Mouse (Mus musculus) Patski (cell line): ENCODE data around the gene Rilp. TPM values are rescaled to one million over a fixed set of nuclear protein-coding genes. Genes with fewer than 3 reads are reported as not detected.

Experiments
- ATAC-seq: fragments of 100-300 bp; one replicate; pipeline ENCODE4 v1.8.0; 2021
- CTCF ChIA-PET: fragments of 350-600 bp; sonication (Branson Sonifier 250); formaldehyde crosslinking; loops from one replicate; lab custom pipeline; 2022; ENCODE audit warnings: inconsistent platforms; lab: Charles Lee
- POLR2A ChIA-PET: fragments of 350-600 bp; sonication (Branson Sonifier 250); formaldehyde crosslinking; loops from one replicate; lab custom pipeline; 2022; ENCODE audit warnings: antibody characterized with exemption, inconsistent platforms; lab: Charles Lee
- DNase-seq: peaks from one replicate; pipeline ENCODE4 v3.0.0-alpha.2; 2011; ENCODE audit warnings: low read depth, low spot score
- H3K27me3 ChIP-seq: fragments of 371-371 bp; one replicate; pipeline ENCODE4 v1.5.1; 2021
- CTCF ChIP-seq: fragments of 100-300 bp; IDR thresholded peaks from one replicate; pipeline ENCODE4 v1.5.1; 2021
- in situ Hi-C: fragments of 300-500 bp; cut with MboI; formaldehyde crosslinking; loops from 3 replicates; pipeline ENCODE4 v1.11.1; 2018; ENCODE audit warnings: low pct_unique_long_range_greater_than_20kb, mixed read lengths
- polyA plus RNA-seq: library from polyadenylated mRNA; unstranded; gene quantifications from one replicate; pipeline ENCODE4 v1.2.3, GENCODE M21; 2021

Rilp gene
- polyA plus RNA-seq, 1 experiment from 2014 or later = 1.4 TPM

DNA sequence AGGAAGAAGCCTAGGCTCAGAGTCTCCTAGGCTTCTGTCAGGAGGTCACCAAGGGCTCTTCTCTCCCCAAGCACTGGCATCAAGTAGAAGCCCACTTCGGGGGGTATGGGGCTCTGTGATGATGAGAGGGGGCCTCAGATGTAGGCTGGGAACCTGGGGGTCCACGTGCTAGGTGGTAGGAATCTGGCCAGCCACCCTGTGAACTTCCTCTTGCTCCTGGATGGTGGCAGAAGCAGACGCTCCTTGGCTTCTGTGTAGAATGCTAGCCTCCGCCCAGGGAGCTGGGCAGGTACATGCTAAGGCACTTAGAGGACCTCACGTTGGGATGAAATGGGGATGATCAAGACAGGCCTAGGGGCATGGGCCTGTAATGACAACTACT lies 51.5 kb downstream of the Rilp start:
- DNase-seq (no peak), ATAC-seq (no peak)
- no peaks in the 10 kb centered on the region for H3K27me3 ChIP-seq
- CTCF ChIA-PET = no interaction called here
- POLR2A ChIA-PET = no interaction called here
- in situ Hi-C loops = no loop called here
- TF ChIP-seq CTCF = no peak

Other genes starting within 250 kb of the Rilp start
- 64.8 TPM for gene Rpa1, start 161.8 kb upstream of the Rilp start, polyA plus RNA-seq
- gene Smyd4, start 161.7 kb upstream of the Rilp start, polyA plus RNA-seq = 10.4 TPM
- gene Serpinf1, start 87.4 kb upstream of the Rilp start, polyA plus RNA-seq = 2.5 TPM
- 0.04 TPM for gene Serpinf2, start 70.5 kb upstream of the Rilp start, polyA plus RNA-seq
- gene Wdr81, start 55.4 kb upstream of the Rilp start, polyA plus RNA-seq = 28.9 TPM
- gene Tlcd2, start 48.4 kb upstream of the Rilp start, polyA plus RNA-seq = 0.85 TPM
- 132 TPM for gene Prpf8, start 23.3 kb upstream of the Rilp start, polyA plus RNA-seq
- gene Scarf1, start 3.4 kb downstream of the Rilp start, polyA plus RNA-seq = 0.17 TPM
- gene Slc43a2, start 21.6 kb downstream of the Rilp start, polyA plus RNA-seq = 10.0 TPM
- 141 TPM for gene Pitpna, start 78.0 kb downstream of the Rilp start, polyA plus RNA-seq
- 32.9 TPM for gene Inpp5k, start 120.9 kb downstream of the Rilp start, polyA plus RNA-seq
- 121 TPM for gene Myo1c, start 140.4 kb downstream of the Rilp start, polyA plus RNA-seq
- gene Crk, start 169.2 kb downstream of the Rilp start, polyA plus RNA-seq = 116 TPM
- gene Ywhae, start 222.8 kb downstream of the Rilp start, polyA plus RNA-seq = 860 TPM